Mouse (Mus musculus): ENCODE results near the gene Tnrc6a. TPM values are rescaled to one million over a fixed set of nuclear protein-coding genes. Genes with fewer than 3 reads are reported as not detected.

Tnrc6a gene
- total RNA-seq, 2 experiments from 2014 or later = 5.4 to 15.5 TPM

- ATAC-seq (replicated peaks; ENCODE audit: low FRiP score, poor library complexity, severe bottlenecking) = no peak
These were observed 3.2 kb upstream of the Tnrc6a start for GRCm38 (mm10) chr7:123120516-123120915.

DNA sequence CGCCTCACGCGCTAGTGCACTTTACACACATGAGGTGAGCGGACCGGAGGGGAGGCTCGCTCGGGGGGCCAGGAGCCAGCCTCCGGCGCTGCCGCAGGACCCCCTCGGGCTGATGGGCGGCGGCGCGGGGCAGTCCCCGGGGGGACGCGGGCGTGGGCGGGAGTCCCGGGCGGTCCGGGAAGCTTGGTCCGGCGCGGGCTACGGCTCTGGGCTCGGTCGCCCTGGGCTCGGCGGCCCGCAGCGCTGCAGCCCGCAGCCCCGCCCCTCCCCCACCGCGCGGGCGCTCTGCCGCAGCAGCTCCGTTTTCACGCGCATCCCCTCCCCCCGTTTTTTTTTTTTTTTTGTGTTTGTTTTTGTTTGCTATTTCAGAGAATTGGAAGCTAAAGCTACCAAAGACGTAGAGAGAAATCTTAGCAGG, 623 bp downstream of the Tnrc6a start:
- peak; percentile 31; the same call in 1 of the 2 replicates for ATAC-seq (replicated peaks; ENCODE audit: low FRiP score, poor library complexity, severe bottlenecking)

DNA sequence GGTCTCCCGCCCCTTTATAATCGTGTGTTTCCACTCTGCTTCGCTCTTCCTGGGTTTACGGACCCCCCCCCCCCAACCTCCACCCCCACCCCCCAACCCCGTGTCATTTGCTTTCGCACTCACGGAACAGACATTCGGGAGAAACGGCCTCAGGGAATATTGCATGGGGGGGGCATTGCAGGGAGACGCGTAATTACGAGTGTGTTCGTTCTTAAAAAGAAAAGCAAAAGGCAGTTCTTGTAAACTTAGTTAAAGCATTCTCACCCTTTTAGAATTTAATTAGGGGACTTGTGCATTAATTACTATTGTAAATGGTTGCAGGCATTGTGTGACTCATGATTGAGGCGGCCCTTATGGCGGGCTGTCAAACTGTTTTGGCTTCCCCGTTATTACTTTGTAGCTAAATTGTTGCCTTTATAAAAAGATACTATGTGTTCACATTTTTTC, 1.1 kb downstream of the Tnrc6a start:
- no peak for ATAC-seq (replicated peaks; ENCODE audit: low FRiP score, poor library complexity, severe bottlenecking)

DNA sequence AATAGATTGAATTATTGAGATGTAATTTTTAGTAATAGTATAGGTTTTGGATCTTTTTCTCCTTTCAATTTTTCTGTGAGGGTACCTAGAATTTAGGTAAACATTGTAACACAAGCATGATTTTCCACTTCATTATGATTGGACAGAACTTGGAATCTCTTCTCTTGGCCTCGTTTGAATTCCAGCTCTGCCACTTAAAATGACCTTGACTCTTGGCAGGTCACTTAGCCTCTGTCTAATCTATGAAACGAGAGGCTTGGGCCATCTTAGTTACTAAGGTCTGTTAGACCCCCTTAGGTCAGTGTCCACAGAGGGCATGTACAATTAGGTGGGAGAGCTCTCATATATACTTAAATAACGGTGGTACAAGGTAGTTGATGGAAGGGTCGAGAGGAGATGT, 2.4 kb downstream of the Tnrc6a start:
- no peak for ATAC-seq (replicated peaks; ENCODE audit: low FRiP score, poor library complexity, severe bottlenecking)

- ATAC-seq (replicated peaks; ENCODE audit: low FRiP score, poor library complexity, severe bottlenecking) = no peak
These were observed 3.6 kb downstream of the Tnrc6a start for GRCm38 (mm10) chr7:123127301-123127700.

DNA sequence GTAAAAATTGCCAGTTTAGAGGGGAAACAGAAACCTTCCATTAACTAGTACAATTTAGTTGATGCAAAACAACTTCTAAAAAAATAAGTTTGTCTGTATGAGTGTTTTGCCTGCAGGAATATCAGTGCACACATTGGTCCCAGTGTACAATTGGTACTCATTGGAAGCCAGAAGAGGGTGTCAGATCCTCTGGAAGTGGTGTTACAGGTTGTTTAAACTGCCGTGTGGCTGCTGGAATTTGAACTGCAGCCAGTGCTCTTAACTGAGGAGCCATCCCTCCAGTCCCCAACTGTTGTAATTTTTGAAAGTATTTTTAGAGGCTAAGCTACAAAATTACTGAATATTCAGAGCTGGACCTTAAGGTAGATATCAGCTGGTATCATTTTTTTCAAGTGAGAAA, 4.3 kb downstream of the Tnrc6a start:
- no peak for ATAC-seq (replicated peaks; ENCODE audit: low FRiP score, poor library complexity, severe bottlenecking)

GRCm38 (mm10) chr7:123129061-123129460, 5.4 kb downstream of the Tnrc6a start:
- no peak for ATAC-seq (replicated peaks; ENCODE audit: low FRiP score, poor library complexity, severe bottlenecking)

DNA sequence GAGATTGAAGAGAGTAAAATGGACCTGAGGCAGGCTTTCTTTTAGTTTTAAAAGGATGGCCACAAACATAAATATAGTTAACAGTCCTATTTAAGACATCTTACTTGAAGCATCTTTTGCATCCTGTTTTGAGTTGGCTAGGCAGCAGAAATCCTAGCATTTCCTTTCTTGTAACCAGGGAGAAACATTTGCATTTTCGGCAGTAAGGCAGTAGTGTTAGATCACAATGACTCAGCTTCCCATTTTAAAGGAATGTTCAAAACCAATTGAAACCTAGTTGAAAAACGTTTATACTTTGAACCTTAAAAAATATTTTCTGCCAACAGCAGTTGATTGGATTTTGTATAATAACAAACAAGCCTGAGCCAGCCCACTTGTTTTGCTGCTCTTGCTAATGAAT, 6.5 kb downstream of the Tnrc6a start:
- ATAC-seq (replicated peaks; ENCODE audit: low FRiP score, poor library complexity, severe bottlenecking) = no peak

DNA sequence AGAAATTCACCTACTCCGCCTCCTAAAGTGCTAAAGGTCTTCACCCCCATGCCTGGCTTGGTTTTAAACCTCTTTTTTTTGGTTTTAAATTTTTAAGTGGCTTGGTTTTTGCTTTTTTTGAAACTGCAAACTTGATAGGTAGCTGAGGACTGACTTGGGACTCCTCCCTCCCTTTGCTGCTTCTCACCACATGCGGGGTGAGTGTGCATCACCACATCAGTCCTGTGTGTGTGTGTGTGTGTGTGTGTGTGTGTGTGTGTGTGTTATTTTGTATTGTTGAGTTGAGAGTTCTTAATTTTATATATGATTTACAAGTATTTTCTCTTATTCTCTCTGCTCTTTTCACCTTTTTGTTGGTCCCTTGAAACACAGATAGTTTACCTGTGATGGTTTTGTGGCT, 8.7 kb downstream of the Tnrc6a start:
- no peak for ATAC-seq (replicated peaks; ENCODE audit: low FRiP score, poor library complexity, severe bottlenecking)

DNA sequence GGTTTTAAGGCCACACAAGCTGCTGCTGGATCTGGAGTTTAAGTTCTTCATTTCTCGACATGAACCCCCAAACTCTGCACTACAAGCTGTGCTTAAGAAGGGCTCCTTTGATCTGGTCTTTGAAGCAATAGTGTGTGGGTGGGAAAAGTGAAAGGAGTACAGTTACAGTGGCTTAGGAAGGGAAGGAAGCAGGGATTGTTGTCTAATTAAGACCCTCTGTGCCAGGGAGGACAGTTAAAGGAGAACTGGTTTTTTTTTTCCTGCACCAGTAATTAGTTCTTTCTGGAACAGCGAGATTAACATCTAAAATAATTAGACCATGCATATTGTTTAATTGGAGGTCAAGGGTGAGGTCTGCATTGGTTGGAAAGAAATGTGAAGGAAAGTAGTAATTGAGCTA, 11.2 kb downstream of the Tnrc6a start:
- no peak for ATAC-seq (replicated peaks; ENCODE audit: low FRiP score, poor library complexity, severe bottlenecking)

GRCm38 (mm10) chr7:123135655-123136054, 12.0 kb downstream of the Tnrc6a start:
- no peak for ATAC-seq (replicated peaks; ENCODE audit: low FRiP score, poor library complexity, severe bottlenecking)

- no peak for ATAC-seq (replicated peaks; ENCODE audit: low FRiP score, poor library complexity, severe bottlenecking)
These were observed 14.3 kb downstream of the Tnrc6a start for GRCm38 (mm10) chr7:123138001-123138400.

- no peak for ATAC-seq (replicated peaks; ENCODE audit: low FRiP score, poor library complexity, severe bottlenecking)
These were observed 22.6 kb downstream of the Tnrc6a start for GRCm38 (mm10) chr7:123146141-123146846.

DNA sequence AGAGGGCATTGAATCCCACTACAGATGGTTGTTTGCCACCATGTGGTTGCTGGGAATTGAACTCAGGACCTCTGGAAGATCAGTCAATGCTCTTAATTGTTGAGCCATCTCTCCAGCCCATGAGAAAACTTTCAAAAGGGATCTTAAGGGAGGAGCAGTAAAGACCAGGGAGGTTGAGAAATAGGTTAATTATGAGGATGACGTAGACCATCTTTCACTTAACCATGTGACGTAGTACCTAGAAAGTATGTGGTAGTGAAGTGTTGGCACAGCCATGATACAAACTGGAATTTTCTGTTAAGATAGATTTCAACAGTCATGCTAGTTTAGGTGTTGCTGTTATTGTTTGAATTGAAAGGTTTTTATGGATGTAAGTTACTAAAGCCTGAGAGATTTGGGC, 24.1 kb downstream of the Tnrc6a start:
- ATAC-seq (replicated peaks; ENCODE audit: low FRiP score, poor library complexity, severe bottlenecking) = no peak

- ATAC-seq (replicated peaks; ENCODE audit: low FRiP score, poor library complexity, severe bottlenecking) = no peak
These were observed 25.2 kb downstream of the Tnrc6a start for GRCm38 (mm10) chr7:123148935-123149334.

- ATAC-seq (replicated peaks; ENCODE audit: low FRiP score, poor library complexity, severe bottlenecking) = no peak
These were observed 38.7 kb downstream of the Tnrc6a start for GRCm38 (mm10) chr7:123162346-123162745.

GRCm38 (mm10) chr7:123167436-123167835, 43.8 kb downstream of the Tnrc6a start:
- ATAC-seq (replicated peaks; ENCODE audit: low FRiP score, poor library complexity, severe bottlenecking) = no peak

GRCm38 (mm10) chr7:123169618-123170017, 45.9 kb downstream of the Tnrc6a start:
- no peak for ATAC-seq (replicated peaks; ENCODE audit: low FRiP score, poor library complexity, severe bottlenecking)

DNA sequence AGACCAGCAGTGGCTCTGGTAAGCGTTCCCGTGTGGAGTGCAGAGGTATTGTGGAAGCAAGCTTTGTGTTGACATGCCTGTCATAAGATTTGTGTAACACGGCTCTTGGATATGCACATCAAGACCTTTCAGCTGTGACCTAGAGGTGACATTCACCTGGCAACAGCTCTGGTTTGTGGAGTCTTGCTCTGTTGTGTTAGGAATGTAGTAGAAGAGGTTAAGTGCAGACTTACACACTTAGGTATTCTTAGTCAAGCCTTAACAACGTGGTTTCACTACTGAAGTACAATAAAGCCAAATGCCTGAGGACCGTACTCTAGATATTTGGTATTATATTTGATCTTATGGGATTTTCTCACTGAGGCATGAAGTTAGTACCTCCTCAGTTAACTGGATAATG, 48.4 kb downstream of the Tnrc6a start:
- 0 out of 2 replicates have a peak, but pooled peaks have one; percentile 15 for ATAC-seq (replicated peaks; ENCODE audit: low FRiP score, poor library complexity, severe bottlenecking)

GRCm38 (mm10) chr7:123177215-123177614, 53.5 kb downstream of the Tnrc6a start:
- no peak for ATAC-seq (replicated peaks; ENCODE audit: low FRiP score, poor library complexity, severe bottlenecking)

DNA sequence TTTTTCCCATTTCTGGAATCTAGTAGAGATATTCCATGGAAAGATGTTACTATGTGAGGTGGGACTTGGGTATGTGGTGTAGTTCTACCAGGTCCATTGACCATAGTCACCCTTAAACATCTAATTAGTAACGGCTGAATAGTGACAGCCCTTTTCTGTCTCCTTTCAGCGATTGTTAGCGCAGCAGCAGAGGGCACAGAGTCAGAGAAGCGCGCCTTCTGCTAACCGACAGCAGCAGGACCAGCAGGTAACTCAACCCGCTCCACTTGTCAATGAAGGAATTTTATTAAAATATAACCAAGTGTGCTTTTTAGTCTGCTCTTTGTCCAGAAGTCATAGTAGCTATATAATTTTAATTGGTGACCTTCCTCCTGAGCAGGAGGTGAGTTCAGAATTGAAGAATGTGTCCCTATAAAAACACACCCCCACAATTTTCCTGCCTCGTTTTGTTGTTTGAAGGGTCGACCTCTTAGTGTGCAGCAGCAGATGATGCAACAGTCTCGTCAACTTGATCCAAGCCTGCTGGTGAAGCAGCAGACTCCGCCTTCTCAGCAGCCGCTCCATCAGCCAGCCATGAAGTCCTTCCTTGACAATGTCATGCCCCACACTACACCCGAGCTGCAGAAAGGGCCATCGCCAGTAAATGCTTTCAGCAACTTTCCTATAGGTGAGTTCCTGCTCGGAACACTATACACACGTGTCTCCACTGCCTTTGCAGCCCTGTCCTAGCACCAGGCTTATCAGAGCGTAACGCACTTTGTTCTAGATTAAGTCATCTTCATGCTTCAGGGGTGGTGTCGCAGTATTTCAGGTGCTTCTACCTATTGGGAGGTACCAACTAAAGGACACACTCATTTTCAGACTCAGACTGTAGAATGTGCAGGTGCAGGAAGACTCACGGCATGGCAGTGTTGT, 58.4 kb downstream of the Tnrc6a start:
- no peak for ATAC-seq (replicated peaks; ENCODE audit: low FRiP score, poor library complexity, severe bottlenecking)

Measured in erythroblast, adult 5-6 weeks (primary cell).